Comparison of ENCODE assay signal across 8 mouse cellular contexts in the genomic region with DNA sequence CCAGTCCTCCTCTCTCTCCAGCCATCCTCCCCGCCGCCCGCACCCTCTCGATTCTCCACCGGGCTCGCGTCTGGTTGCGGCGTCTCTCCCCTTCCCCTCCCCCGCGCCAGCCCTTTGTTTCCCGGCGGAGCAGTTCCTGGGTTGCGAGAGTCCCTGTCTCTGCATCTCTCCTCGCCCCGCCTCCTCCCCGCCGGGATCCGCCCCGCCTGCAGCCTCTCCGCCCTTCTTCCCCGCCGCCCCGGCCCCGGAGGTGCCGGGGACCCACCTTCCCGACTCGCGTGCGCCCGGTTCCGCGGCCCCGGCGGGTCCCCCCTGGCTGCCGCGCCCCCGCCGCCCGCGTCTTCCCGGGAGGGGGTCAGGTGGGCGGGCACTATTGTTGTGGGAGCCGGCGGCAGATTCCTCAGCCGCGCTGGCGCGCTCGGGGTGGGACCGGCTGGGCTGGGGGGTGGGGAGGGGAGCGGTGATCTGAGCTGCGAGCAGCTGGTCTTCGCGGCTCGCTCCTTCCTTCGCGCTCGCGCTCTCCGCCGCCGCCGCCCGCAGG. TPM values are rescaled to one million over a fixed set of nuclear protein-coding genes. Genes with fewer than 3 reads are reported as not detected.
DNase-seq lines count a peak whose midpoint lies in the region; ATAC-seq lines count a peak whose summit lies in the region.

No protein-coding gene starts in this region.

- peak overlapping the region; percentile 99 for H3K27ac ChIP-seq in hindbrain, embryonic 12.5 days

- H3K9me3 ChIP-seq in hindbrain, embryonic 12.5 days (replicated peaks), result no peaks in the 10 kb centered on the region

- peaks cover 39% of the 10 kb centered on the region for H3K27me3 ChIP-seq in hindbrain, embryonic 12.5 days

- H3K4me2 ChIP-seq in hindbrain, embryonic 12.5 days (replicated peaks), result peak overlapping the region; percentile 88

- peak overlapping the region; percentile 94 for H3K9ac ChIP-seq in hindbrain, embryonic 12.5 days

- DNase-seq in Muller cell, postnatal 12 days (ENCODE audit: inconsistent ontology term), result peak; percentile 90
- DNase-seq in cerebellum, adult 9-10 months, result peak; percentile 75
- peak; percentile 77 to 80 for DNase-seq in frontal cortex, postnatal 10 days (ENCODE audit: low spot score in 2 of 2)
- DNase-seq in layer of hippocampus, postnatal 25 days (ENCODE audit: extremely low spot score in 1 of 2, low spot score in 1 of 2), result peak; percentile 69 to 75
- DNase-seq in lung, postnatal 10 days, result peak; percentile 92
- peak; percentile 84 for DNase-seq in retina, embryonic 14.5 days (ENCODE audit: low spot score)
- DNase-seq in thymus, postnatal 4 days, result peak; percentile 86

- 2% methylated on average over 51 of the region's 65 CpGs for WGBS in hindbrain, embryonic 12.5 days

- peaks cover 7% of the 10 kb centered on the region; the same call in 1 of the 2 replicates for H3K36me3 ChIP-seq in hindbrain, embryonic 12.5 days

- peak overlapping the region; percentile 83 for H3K4me3 ChIP-seq in hindbrain, embryonic 12.5 days

- peaks cover 66% of the 10 kb centered on the region for H3K4me1 ChIP-seq in hindbrain, embryonic 12.5 days

- peak; percentile 77 for ATAC-seq in hindbrain, embryonic 12.5 days (ENCODE audit: low FRiP score)

RNA-seq across cellular contexts. Expression of gene Cacnb3, which starts 4.0 kb away (rescaled TPM):
- polyA plus RNA-seq in hindbrain, embryonic 12.5 days (2016; fragmentation: Nextera tagmentation; extraction: Ambion mirVana), result 110 and 113 TPM in 2 replicates
- 100 to 1,000 TPM; 189 to 209 TPM for total RNA-seq in layer of hippocampus, postnatal 25 days (2021)

RNA-seq across cellular contexts. Expression of gene Adcy6, which starts 24.7 kb away (rescaled TPM):
- polyA plus RNA-seq in hindbrain, embryonic 12.5 days (2016; fragmentation: Nextera tagmentation; extraction: Ambion mirVana), result 15.9 and 18.6 TPM in 2 replicates
- 10 to 100 TPM; 45.1 to 45.8 TPM for total RNA-seq in layer of hippocampus, postnatal 25 days (2021)

RNA-seq across cellular contexts. Expression of gene Ddx23, which starts 28.1 kb away (rescaled TPM):
- polyA plus RNA-seq in hindbrain, embryonic 12.5 days (2016; fragmentation: Nextera tagmentation; extraction: Ambion mirVana), result 21.9 and 26.6 TPM in 2 replicates
- 10 to 100 TPM; 75.8 to 79.9 TPM for total RNA-seq in layer of hippocampus, postnatal 25 days (2021)

RNA-seq across cellular contexts. Expression of gene Rnd1, which starts 42.6 kb away (rescaled TPM):
- 6.4 and 6.5 TPM in 2 replicates for polyA plus RNA-seq in hindbrain, embryonic 12.5 days (2016; fragmentation: Nextera tagmentation; extraction: Ambion mirVana)
- 1 to 10 TPM; 8.3 to 9.4 TPM for total RNA-seq in layer of hippocampus, postnatal 25 days (2021)

Comparison
In these comparisons a context has a peak if more than half of its experiments do, and no peak if none do; other contexts are left out.
1. Peak in every context shown above with its lines: DNase-seq, ATAC-seq, H3K4me3 ChIP-seq and H3K27ac ChIP-seq.